Mouse (Mus musculus) lung, embryonic 16.5 days (tissue): ENCODE data around the gene Pcnx. TPM values are rescaled to one million over a fixed set of nuclear protein-coding genes. Genes with fewer than 3 reads are reported as not detected.

ENCODE experiments used
- ATAC-seq: fragments of 200-750 bp; cut with Nextera tagmentation; 2 replicates; pipeline ENCODE4 v1.8.0; 2017; ENCODE audit warnings: low read depth, mild to moderate bottlenecking, moderate library complexity
- H3K27ac ChIP-seq: fragments of 300-500 bp; sonication (generic); 2 replicates; pipeline ENCODE4 v1.5.1; 2014; ENCODE audit warnings: mild to moderate bottlenecking, control low read depth, low read length
- H3K27me3 ChIP-seq: fragments of 300-500 bp; sonication (generic); 2 replicates; pipeline ENCODE4 v1.6.1; 2014; ENCODE audit warnings: low read depth, low read length, mixed read lengths; ENCODE audit not compliant: control insufficient read depth, insufficient read depth
- H3K36me3 ChIP-seq: fragments of 300-500 bp; sonication (generic); 2 replicates; pipeline ENCODE4 v1.6.1; 2014; ENCODE audit warnings: low read length; ENCODE audit not compliant: control insufficient read depth, insufficient read depth
- H3K4me1 ChIP-seq: fragments of 300-500 bp; sonication (generic); replicated peaks from 2 replicates; pipeline ENCODE4 v1.6.1; 2014; ENCODE audit warnings: low read length, mixed read lengths; ENCODE audit not compliant: control insufficient read depth, insufficient read depth
- H3K4me2 ChIP-seq: fragments of 300-500 bp; sonication (generic); 2 replicates; pipeline ENCODE4 v1.6.1; 2014; ENCODE audit warnings: low read depth, low read length, control low read depth
- H3K4me3 ChIP-seq: fragments of 300-500 bp; sonication (generic); 2 replicates; pipeline ENCODE4 v1.5.1; 2014; ENCODE audit warnings: mild to moderate bottlenecking, low read length, control low read depth
- H3K9ac ChIP-seq: fragments of 300-500 bp; sonication (generic); 2 replicates; pipeline ENCODE4 v1.6.1; 2014; ENCODE audit warnings: low read length, control low read depth
- H3K9me3 ChIP-seq: fragments of 300-500 bp; sonication (generic); 2 replicates; pipeline ENCODE4 v1.6.1; 2016; ENCODE audit warnings: low read length; ENCODE audit not compliant: control insufficient read depth
- WGBS: fragments of 180-500 bp; shearing (Covaris S2); extraction: QIAGEN DNeasy Blood & Tissue Kit; methylation state at CpG from one replicate; pipeline ENCODE4 v1.1.7; 2014; 5-methylcytosine and 5-hydroxymethylcytosine counted together
- polyA plus RNA-seq: library from polyadenylated mRNA; unstranded; fragments of >200 nt; fragmentation: Nextera tagmentation; extraction: Ambion mirVana; gene quantifications from 2 replicates; pipeline ENCODE4 v1.2.1, GENCODE M21; 2015

Pcnx gene
- polyA plus RNA-seq, 1 experiment from 2014 or later = 15.2 TPM

- no peaks in the 10 kb centered on the region for H3K27me3 ChIP-seq
- H3K9ac ChIP-seq = no peak overlapping the region
- no peak overlapping the region for H3K4me3 ChIP-seq
- H3K27ac ChIP-seq = no peak overlapping the region
- H3K4me2 ChIP-seq = no peak overlapping the region
- H3K9me3 ChIP-seq = no peaks in the 10 kb centered on the region
- peaks cover 5% of the 10 kb centered on the region for H3K4me1 ChIP-seq
- WGBS = 84% methylated on average over 2 of the region's 2 CpGs
- no peak for ATAC-seq
- peaks cover 8% of the 10 kb centered on the region for H3K36me3 ChIP-seq
Observed at GRCm38 (mm10) chr12:81905865-81906264, 46.0 kb downstream of the Pcnx start.

GRCm38 (mm10) chr12:81907741-81908357, 48.0 kb downstream of the Pcnx start:
- ATAC-seq = no peak
- Histone ChIP-seq H3K9ac (no peak overlapping the region), H3K36me3 (peaks cover 8% of the 10 kb centered on the region), H3K9me3 (no peaks in the 10 kb centered on the region), H3K27me3 (no peaks in the 10 kb centered on the region), H3K4me2 (no peak overlapping the region), H3K27ac (no peak overlapping the region), H3K4me1 (peaks cover 8% of the 10 kb centered on the region), H3K4me3 (no peak overlapping the region)
- 60% methylated on average over 4 of the region's 4 CpGs for WGBS

GRCm38 (mm10) chr12:81910439-81910838, 50.6 kb downstream of the Pcnx start:
- no peak overlapping the region for H3K9ac ChIP-seq
- 61% methylated on average over 5 of the region's 5 CpGs for WGBS
- H3K27ac ChIP-seq = peak overlapping the region; percentile 33
- H3K36me3 ChIP-seq = peaks cover 8% of the 10 kb centered on the region
- no peak overlapping the region for H3K4me2 ChIP-seq
- ATAC-seq = peak; percentile 15; the same call in 1 of the 2 replicates
- H3K27me3 ChIP-seq = no peaks in the 10 kb centered on the region
- no peak overlapping the region for H3K4me3 ChIP-seq
- H3K4me1 ChIP-seq = peaks cover 8% of the 10 kb centered on the region
- no peaks in the 10 kb centered on the region for H3K9me3 ChIP-seq

GRCm38 (mm10) chr12:81915176-81915950, 55.5 kb downstream of the Pcnx start:
- peaks cover 13% of the 10 kb centered on the region for H3K36me3 ChIP-seq
- no peak overlapping the region for H3K27ac ChIP-seq
- WGBS = 48% methylated on average over 2 of the region's 2 CpGs
- ATAC-seq = peak; percentile 77; the same call in 1 of the 2 replicates
- H3K4me1 ChIP-seq = peaks cover 7% of the 10 kb centered on the region
- no peaks in the 10 kb centered on the region for H3K27me3 ChIP-seq
- no peak overlapping the region for H3K9ac ChIP-seq
- H3K9me3 ChIP-seq = no peaks in the 10 kb centered on the region
- no peak overlapping the region for H3K4me3 ChIP-seq
- no peak overlapping the region for H3K4me2 ChIP-seq

GRCm38 (mm10) chr12:81918346-81918745, 58.5 kb downstream of the Pcnx start:
- Histone ChIP-seq H3K4me1 (0 out of 2 replicates have a peak, but pooled peaks cover 3% of the 10 kb centered on the region), H3K4me3 (no peak overlapping the region), H3K36me3 (peaks cover 13% of the 10 kb centered on the region), H3K27ac (no peak overlapping the region), H3K27me3 (no peaks in the 10 kb centered on the region), H3K9me3 (no peaks in the 10 kb centered on the region), H3K4me2 (no peak overlapping the region), H3K9ac (no peak overlapping the region)
- ATAC-seq = no peak
- 84% methylated on average over 12 of the region's 12 CpGs for WGBS

- no peak for ATAC-seq
- H3K36me3 ChIP-seq = peaks cover 13% of the 10 kb centered on the region
- no peaks in the 10 kb centered on the region for H3K27me3 ChIP-seq
- H3K4me2 ChIP-seq = no peak overlapping the region
- no peaks in the 10 kb centered on the region for H3K9me3 ChIP-seq
- 89% methylated on average over 14 of the region's 14 CpGs for WGBS
- no peak overlapping the region for H3K4me3 ChIP-seq
- H3K27ac ChIP-seq = no peak overlapping the region
- no peak overlapping the region for H3K9ac ChIP-seq
- H3K4me1 ChIP-seq = 0 out of 2 replicates have a peak, but pooled peaks cover 3% of the 10 kb centered on the region
Observed at GRCm38 (mm10) chr12:81918886-81919285, 59.1 kb downstream of the Pcnx start.

- Histone ChIP-seq H3K9me3 (no peaks in the 10 kb centered on the region), H3K36me3 (peaks cover 13% of the 10 kb centered on the region), H3K4me1 (0 out of 2 replicates have a peak, but pooled peaks cover 3% of the 10 kb centered on the region), H3K27ac (0 out of 2 replicates have a peak overlapping the region, but pooled peaks have one; percentile 18), H3K9ac (no peak overlapping the region), H3K27me3 (no peaks in the 10 kb centered on the region), H3K4me2 (no peak overlapping the region), H3K4me3 (no peak overlapping the region)
- WGBS = 75% methylated on average over 10 of the region's 10 CpGs
- no peak for ATAC-seq
Observed at GRCm38 (mm10) chr12:81920027-81920426, 60.2 kb downstream of the Pcnx start.

GRCm38 (mm10) chr12:81920614-81921013, 60.8 kb downstream of the Pcnx start:
- 72% methylated on average over 2 of the region's 2 CpGs for WGBS
- Histone ChIP-seq H3K9me3 (no peaks in the 10 kb centered on the region), H3K27ac (no peak overlapping the region), H3K4me1 (0 out of 2 replicates have a peak, but pooled peaks cover 3% of the 10 kb centered on the region), H3K9ac (no peak overlapping the region), H3K36me3 (peaks cover 13% of the 10 kb centered on the region), H3K4me3 (no peak overlapping the region), H3K27me3 (no peaks in the 10 kb centered on the region), H3K4me2 (no peak overlapping the region)
- peak; percentile 74; the same call in 1 of the 2 replicates for ATAC-seq

- ATAC-seq = no peak
- WGBS = 80% methylated on average over 4 of the region's 4 CpGs
- Histone ChIP-seq H3K4me2 (no peak overlapping the region), H3K27ac (no peak overlapping the region), H3K36me3 (peaks cover 13% of the 10 kb centered on the region), H3K4me3 (no peak overlapping the region), H3K9me3 (no peaks in the 10 kb centered on the region), H3K4me1 (peaks cover 4% of the 10 kb centered on the region; the same call in 1 of the 2 replicates), H3K9ac (no peak overlapping the region), H3K27me3 (no peaks in the 10 kb centered on the region)
Observed at GRCm38 (mm10) chr12:81921785-81922184, 62.0 kb downstream of the Pcnx start.
